In genomic region chr11:86532834-86533233, GRCm38 (mm10) we compare ENCODE assay signal across 8 mouse cellular contexts. TPM values are rescaled to one million over a fixed set of nuclear protein-coding genes. Genes with fewer than 3 reads are reported as not detected.
DNase-seq lines count a peak whose midpoint lies in the region; TF ChIP-seq lines count a peak whose summit lies in the region.

No protein-coding gene starts in this region.

- 75% methylated on average over 1 of the region's 1 CpGs for WGBS in heart, adult 2 months
- 76% methylated on average over 1 of the region's 1 CpGs for WGBS in forebrain, embryonic 10.5 days

- no peak overlapping the region for H3K27ac ChIP-seq in heart, adult 2 months
- H3K27ac ChIP-seq in MEL (ENCODE audit: control insufficient read depth, low read depth, low read length), result no peak overlapping the region
- H3K27ac ChIP-seq in forebrain, embryonic 10.5 days, result no peak overlapping the region

- no peaks in the 10 kb centered on the region; the same call in 1 of the 2 replicates for H3K79me2 ChIP-seq in heart, adult 2 months (replicated peaks; ENCODE audit: control insufficient read depth, insufficient read depth, low read length)
- peaks cover 18% of the 10 kb centered on the region for H3K79me2 ChIP-seq in MEL (ENCODE audit: control insufficient read depth, insufficient read depth, low read length, poor library complexity)

- H3K9ac ChIP-seq in heart, adult 2 months (ENCODE audit: low read depth, low read length), result no peak overlapping the region
- no peak overlapping the region for H3K9ac ChIP-seq in MEL (ENCODE audit: control insufficient read depth, low read depth, low read length, poor library complexity, severe bottlenecking)

- no peak for DNase-seq in heart, adult 2 months
- DNase-seq in heart, adult 8-10 months (ENCODE audit: low spot score), result no peak
- DNase-seq in 416B (ENCODE audit: low read depth) (peak; percentile 61), MEL (ENCODE audit: low read depth, low spot score) (peak; percentile 77)
- DNase-seq in heart, postnatal 10 days, result peak; percentile 38 to 54
- peak; percentile 39 for DNase-seq in thymus, postnatal 4 days
- DNase-seq in forebrain, embryonic 10.5 days (ENCODE audit: extremely low spot score, low spot score), result no peak
- DNase-seq in adrenal gland, adult 2 months, result no peak

- no peaks in the 10 kb centered on the region for H3K4me1 ChIP-seq in heart, adult 2 months (ENCODE audit: control insufficient read depth, insufficient read depth, low read length)
- peaks cover 0 to 6% of the 10 kb centered on the region in 2 experiments; a peak in 1 of 4 replicates for H3K4me1 ChIP-seq in MEL (ENCODE audit: control insufficient read depth in 1 of 2, insufficient read depth in 2 of 2, low read length in 2 of 2)
- H3K4me1 ChIP-seq in forebrain, embryonic 10.5 days, result no peaks in the 10 kb centered on the region

- no peaks in the 10 kb centered on the region for H3K9me3 ChIP-seq in MEL (replicated peaks; ENCODE audit: insufficient read depth, low read length)
- H3K9me3 ChIP-seq in forebrain, embryonic 10.5 days, result no peaks in the 10 kb centered on the region

- no peaks in the 10 kb centered on the region for H3K27me3 ChIP-seq in heart, adult 2 months (ENCODE audit: control insufficient read depth, insufficient read depth, low read length)
- no peaks in the 10 kb centered on the region for H3K27me3 ChIP-seq in MEL (ENCODE audit: control insufficient read depth in 1 of 2, insufficient read depth in 2 of 2, low read length in 2 of 2)
- H3K27me3 ChIP-seq in forebrain, embryonic 10.5 days (ENCODE audit: poor library complexity, severe bottlenecking), result no peaks in the 10 kb centered on the region

- peak; percentile 32 for TF ChIP-seq RAD21 in MEL (IDR thresholded peaks at IDR 0.05; ENCODE audit: low read depth, low read length)

- TF ChIP-seq CTCF in heart, adult 2 months (IDR thresholded peaks at IDR 0.05), result peak; percentile 86
- TF ChIP-seq CTCF in MEL (IDR thresholded peaks at IDR 0.05 in 2 of 3, conservative IDR thresholded peaks at IDR 0.05 in 1 of 3; ENCODE audit: control insufficient read depth in 1 of 3, insufficient read depth in 1 of 3, low read depth in 2 of 3, low read length in 3 of 3, poor library complexity in 1 of 3, severe bottlenecking in 1 of 3), result peak; percentile 59 to 81 (median 77); a peak in 5 of 6 replicates

- no peak for TF ChIP-seq POLR2A in heart, adult 2 months (IDR thresholded peaks at IDR 0.05; ENCODE audit: insufficient read depth, low read depth, low read length)
- no peak for TF ChIP-seq POLR2A in MEL (IDR thresholded peaks at IDR 0.05; ENCODE audit: control insufficient read depth in 1 of 2, insufficient read depth in 1 of 2, low read depth in 1 of 2, low read length in 2 of 2, poor library complexity in 1 of 2)

- H3K36me3 ChIP-seq in heart, adult 2 months (ENCODE audit: control insufficient read depth, insufficient read depth, low read length), result peaks cover 6% of the 10 kb centered on the region
- peaks cover 14 to 53% of the 10 kb centered on the region in 2 experiments for H3K36me3 ChIP-seq in MEL (ENCODE audit: control insufficient read depth in 1 of 2, insufficient read depth in 2 of 2, low read length in 2 of 2)
- peaks cover 68% of the 10 kb centered on the region for H3K36me3 ChIP-seq in forebrain, embryonic 10.5 days (replicated peaks)

- H3K4me3 ChIP-seq in heart, adult 2 months, result no peak overlapping the region
- no peak overlapping the region for H3K4me3 ChIP-seq in MEL (ENCODE audit: control insufficient read depth in 1 of 2, insufficient read depth in 1 of 2, low read depth in 2 of 2, low read length in 2 of 2)
- no peak overlapping the region for H3K4me3 ChIP-seq in forebrain, embryonic 10.5 days

- no peak for TF ChIP-seq EP300 in heart, adult 2 months (IDR thresholded peaks at IDR 0.05; ENCODE audit: insufficient read depth, low read depth, low read length)
- no peak for TF ChIP-seq EP300 in MEL (IDR thresholded peaks at IDR 0.05; ENCODE audit: low read depth in 1 of 2, low read length in 2 of 2)

- intact Hi-C loops in heart, adult 2 months (cut with DNase I), result no loop called here
- intact Hi-C loops in heart, postnatal 10 days (cut with DNase I), result no loop called here

TF ChIP-seq in MEL, 35 proteins besides CTCF, POLR2A, EP300 and RAD21:
- TF ChIP-seq ZKSCAN1 (IDR thresholded peaks at IDR 0.05; ENCODE audit: low read depth, low read length), result no peak
- TF ChIP-seq MAX (IDR thresholded peaks at IDR 0.05; ENCODE audit: low read length), result no peak
- TF ChIP-seq CHD2 (IDR thresholded peaks at IDR 0.05; ENCODE audit: low read length), result no peak
- peak; percentile 46 for TF ChIP-seq SMC3 (IDR thresholded peaks at IDR 0.05; ENCODE audit: low read depth, low read length)
- TF ChIP-seq ZC3H11A (IDR thresholded peaks at IDR 0.05; ENCODE audit: low read depth, low read length), result peak; percentile 15; the same call in 1 of the 2 replicates
- no peak for TF ChIP-seq POLR2AphosphoS2 (IDR thresholded peaks at IDR 0.05; ENCODE audit: low read length)
- TF ChIP-seq E2F4 (IDR thresholded peaks at IDR 0.05; ENCODE audit: borderline replicate concordance, low read depth, low read length), result no peak
- TF ChIP-seq POLR2AphosphoS5 (IDR thresholded peaks at IDR 0.05; ENCODE audit: borderline replicate concordance, low read depth, low read length), result no peak
- no peak for TF ChIP-seq TCF12 (IDR thresholded peaks at IDR 0.05; ENCODE audit: low read depth, low read length)

RNA-seq across cellular contexts. Expression of gene Rps6kb1, which starts 11.8 kb away (rescaled TPM):
- 10 to 100 TPM; 18.3 to 22.4 TPM for total RNA-seq in heart, adult 2 months (2021)
- polyA plus RNA-seq in heart, adult 2 months (2012; rRNA removed), result 6.4 and 8.1 TPM in 2 replicates
- total RNA-seq in heart, adult 8-10 months (2022), result 10 to 100 TPM; 16.5 to 24.5 (median 23.9) TPM
- 39.3 and 39.8 TPM in 2 replicates for total RNA-seq in MEL (2012; rRNA removed)
- polyA plus RNA-seq in MEL (2012; ENCODE audit: insufficient read depth in 1 of 2, insufficient read length in 2 of 2, low read depth in 1 of 2, low replicate concordance in 2 of 2, missing spikeins in 1 of 2), result 10 to 100 TPM; 49.4 to 73.6 TPM
- total RNA-seq in heart, postnatal 10 days (2021), result 10 to 100 TPM; 26.0 to 29.2 TPM
- polyA plus RNA-seq in forebrain, embryonic 10.5 days (2016; fragmentation: Nextera tagmentation; extraction: Ambion mirVana), result 63.7 and 66.0 TPM in 2 replicates
- 10 to 100 TPM; 38.1 to 39.8 TPM for total RNA-seq in adrenal gland, adult 2 months (2021)
- polyA plus RNA-seq in adrenal gland, adult 2 months (2012; rRNA removed), result 3.3 and 4.0 TPM in 2 replicates

RNA-seq across cellular contexts. Expression of gene Tubd1, which starts 12.0 kb away (rescaled TPM):
- 1 to 10 TPM; 5.7 to 6.2 TPM for total RNA-seq in heart, adult 2 months (2021)
- 4.7 and 8.3 TPM in 2 replicates for polyA plus RNA-seq in heart, adult 2 months (2012; rRNA removed)
- 1 to 10 TPM; 5.4 to 6.2 (median 5.8) TPM for total RNA-seq in heart, adult 8-10 months (2022)
- total RNA-seq in MEL (2012; rRNA removed), result 21.5 and 23.4 TPM in 2 replicates
- 10 to 100 TPM in 1 of 2 experiments, not detected in 1; 14.4 TPM for polyA plus RNA-seq in MEL (2012; ENCODE audit: insufficient read depth in 1 of 2, insufficient read length in 2 of 2, low read depth in 1 of 2, low replicate concordance in 2 of 2, missing spikeins in 1 of 2)
- 1 to 10 TPM; 5.5 to 6.2 TPM for total RNA-seq in heart, postnatal 10 days (2021)
- polyA plus RNA-seq in forebrain, embryonic 10.5 days (2016; fragmentation: Nextera tagmentation; extraction: Ambion mirVana), result 14.1 and 14.2 TPM in 2 replicates
- 1 to 10 TPM; 6.6 to 8.1 TPM for total RNA-seq in adrenal gland, adult 2 months (2021)
- 1.2 and 1.7 TPM in 2 replicates for polyA plus RNA-seq in adrenal gland, adult 2 months (2012; rRNA removed)

RNA-seq across cellular contexts. Expression of gene Rnft1, which starts 48.4 kb away (rescaled TPM):
- total RNA-seq in heart, adult 2 months (2021), result 10 to 100 TPM; 26.2 to 35.0 TPM
- polyA plus RNA-seq in heart, adult 2 months (2012; rRNA removed), result 6.8 and 14.3 TPM in 2 replicates
- 10 to 100 TPM; 25.4 to 30.0 (median 29.3) TPM for total RNA-seq in heart, adult 8-10 months (2022)
- 40.3 and 42.0 TPM in 2 replicates for total RNA-seq in MEL (2012; rRNA removed)
- polyA plus RNA-seq in MEL (2012; ENCODE audit: insufficient read depth in 1 of 2, insufficient read length in 2 of 2, low read depth in 1 of 2, low replicate concordance in 2 of 2, missing spikeins in 1 of 2), result 10 to 100 TPM in 1 of 2 experiments, not detected in 1; 38.1 TPM
- 10 to 100 TPM; 27.2 to 33.0 TPM for total RNA-seq in heart, postnatal 10 days (2021)
- polyA plus RNA-seq in forebrain, embryonic 10.5 days (2016; fragmentation: Nextera tagmentation; extraction: Ambion mirVana), result 21.8 and 22.4 TPM in 2 replicates
- total RNA-seq in adrenal gland, adult 2 months (2021), result 10 to 100 TPM; 32.2 to 48.3 TPM
- 1.8 and 2.6 TPM in 2 replicates for polyA plus RNA-seq in adrenal gland, adult 2 months (2012; rRNA removed)

Comparison
In these comparisons a context has a peak if more than half of its experiments do, and no peak if none do; other contexts are left out.
1. DNase-seq: peak in 416B (single experiment), MEL (single experiment), heart, postnatal 10 days (2 of 2) and thymus, postnatal 4 days (single experiment); none in heart, adult 2 months (0 of 2), heart, adult 8-10 months (single experiment), forebrain, embryonic 10.5 days (single experiment) and adrenal gland, adult 2 months (single experiment).